Mouse (Mus musculus): Measurements from ENCODE around the gene Wdr86. TPM values are rescaled to one million over a fixed set of nuclear protein-coding genes. Genes with fewer than 3 reads are reported as not detected.
"Not testable (repeated sequence)": the region's sequence is repeated elsewhere in the genome, so short reads cannot be mapped to it uniquely, and the experiment has no call there.

The Wdr86 gene
- 1 to 10 TPM in 1 of 2 experiments, under 1 TPM in 1; 0.66 to 1.7 TPM for total RNA-seq (2021)
- polyA plus RNA-seq (2012; rRNA removed), result 7.4 and 7.6 TPM in 2 replicates
- long read RNA-seq, partial matches to known transcripts, result 0 of 2 reads
- long read RNA-seq, other reads (novel, unspliced or antisense), result 0 of 2 reads

- no peak for DNase-seq
Measured at GRCm38 (mm10) chr5:24730488-24730871, at the start of gene Wdr86. Gene Wdr86 (minus strand): TSS chr5:24730727.

GRCm38 (mm10) chr5:24779881-24780512 lies 49.5 kb upstream of the Wdr86 start:
- DNase-seq, result peak; percentile 33

GRCm38 (mm10) chr5:24779321-24779720 lies 48.8 kb upstream of the Wdr86 start:
- no peak for DNase-seq

- DNase-seq, result no peak
Measured at GRCm38 (mm10) chr5:24778843-24779140, 48.3 kb upstream of the Wdr86 start.

GRCm38 (mm10) chr5:24778082-24778842 lies 47.7 kb upstream of the Wdr86 start:
- no peak for DNase-seq

- DNase-seq, result no peak
Measured at GRCm38 (mm10) chr5:24776681-24777080, 46.2 kb upstream of the Wdr86 start.

- DNase-seq, result not testable (repeated sequence)
Measured at GRCm38 (mm10) chr5:24774549-24774948, 44.0 kb upstream of the Wdr86 start.

GRCm38 (mm10) chr5:24757816-24758215 lies 27.3 kb upstream of the Wdr86 start, which contains the start of gene Crygn:
Gene Crygn (minus strand): TSS chr5:24758008.
- no peak for DNase-seq

GRCm38 (mm10) chr5:24756931-24757330 lies 26.4 kb upstream of the Wdr86 start:
- no peak for DNase-seq

- no peak for DNase-seq
Measured at GRCm38 (mm10) chr5:24752175-24752498, 21.6 kb upstream of the Wdr86 start.

- peak; percentile 73 for DNase-seq
Measured at GRCm38 (mm10) chr5:24751305-24752174, 21.0 kb upstream of the Wdr86 start.

GRCm38 (mm10) chr5:24750321-24751304 lies 20.1 kb upstream of the Wdr86 start:
- DNase-seq, result peak; percentile 91

- no peak for DNase-seq
Measured at GRCm38 (mm10) chr5:24749731-24750130, 19.2 kb upstream of the Wdr86 start.

GRCm38 (mm10) chr5:24747533-24747932 lies 17.0 kb upstream of the Wdr86 start:
- DNase-seq, result no peak

GRCm38 (mm10) chr5:24743956-24744355 lies 13.4 kb upstream of the Wdr86 start:
- no peak for DNase-seq

- no peak for DNase-seq
Measured at GRCm38 (mm10) chr5:24741172-24741885, 10.8 kb upstream of the Wdr86 start.

- DNase-seq, result peak; percentile 46
Measured at GRCm38 (mm10) chr5:24739141-24739753, 8.7 kb upstream of the Wdr86 start.

- no peak for DNase-seq
Measured at GRCm38 (mm10) chr5:24738517-24738916, 8.0 kb upstream of the Wdr86 start.

GRCm38 (mm10) chr5:24737595-24737994 lies 7.1 kb upstream of the Wdr86 start:
- DNase-seq, result no peak

GRCm38 (mm10) chr5:24733771-24734426 lies 3.4 kb upstream of the Wdr86 start:
- no peak for DNase-seq

Data from adrenal gland, adult 2 months (tissue).